Mouse (Mus musculus) cerebellum, adult 2 months (tissue): Measurements from ENCODE around the gene Des.

Source experiments
- CTCF ChIP-seq: fragments of 200-500 bp; IDR thresholded peaks from 2 replicates; pipeline ENCODE4 v1.5.1; 2011; ENCODE audit warnings: low read depth, mild to moderate bottlenecking, control low read depth, low read length, moderate library complexity, borderline replicate concordance; ENCODE audit not compliant: insufficient read depth
- POLR2A ChIP-seq: fragments of 200-500 bp; IDR thresholded peaks from 2 replicates; pipeline ENCODE4 v1.6.1; 2011; ENCODE audit warnings: low read length, control low read depth, borderline replicate concordance; ENCODE audit not compliant: insufficient read depth

DNA sequence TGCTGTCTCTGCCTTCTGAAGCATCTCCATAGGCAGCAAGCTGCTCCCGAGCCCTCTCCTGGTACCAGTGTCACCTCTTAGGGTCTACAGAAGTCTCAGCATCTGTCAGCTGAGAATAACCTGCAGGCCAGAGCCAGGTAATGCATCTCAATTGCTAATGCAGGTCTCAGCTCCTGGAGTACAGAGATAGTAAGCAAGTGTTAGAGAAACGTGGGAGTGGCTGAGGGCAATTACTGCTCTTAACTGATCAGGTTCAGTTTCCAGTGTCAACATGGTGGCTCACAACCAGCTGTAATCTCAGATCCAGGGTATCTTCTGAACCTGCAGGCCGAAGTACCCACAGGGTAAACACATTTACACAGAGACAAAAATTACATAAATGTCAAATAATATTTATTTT, 23.7 kb upstream of the Des start:
- TF ChIP-seq CTCF (no peak), POLR2A (no peak)
